Mouse (Mus musculus): ENCODE measurements at regions not wholly inside any gene's neighbourhood (a gene's known extent, or its start where the extent isn't known, plus 50 kb on each side); places are given as distances from the start of the nearest gene placed in this dataset.

DNA sequence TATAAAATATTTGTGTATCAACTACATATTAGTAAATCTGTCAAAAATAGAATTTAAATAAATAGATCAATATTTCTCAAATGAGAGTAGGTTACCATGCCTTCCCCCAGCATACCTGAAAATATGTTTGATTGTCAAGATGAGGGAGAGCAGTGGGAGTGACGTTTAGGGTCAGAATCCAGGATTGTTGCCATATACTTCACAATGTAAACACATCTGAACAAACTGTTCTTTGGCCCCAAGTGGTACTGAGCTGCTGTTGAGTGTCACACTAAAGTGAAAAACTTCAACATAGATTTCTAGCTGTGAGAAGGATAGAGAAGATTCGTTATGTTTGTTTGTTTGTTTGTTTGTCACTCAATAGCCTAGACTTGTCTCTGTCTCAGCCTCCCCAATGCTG is 75.1 kb upstream of the 5730522E02Rik start:
- ATAC-seq (replicated peaks; ENCODE audit: poor library complexity): no peak

DNA sequence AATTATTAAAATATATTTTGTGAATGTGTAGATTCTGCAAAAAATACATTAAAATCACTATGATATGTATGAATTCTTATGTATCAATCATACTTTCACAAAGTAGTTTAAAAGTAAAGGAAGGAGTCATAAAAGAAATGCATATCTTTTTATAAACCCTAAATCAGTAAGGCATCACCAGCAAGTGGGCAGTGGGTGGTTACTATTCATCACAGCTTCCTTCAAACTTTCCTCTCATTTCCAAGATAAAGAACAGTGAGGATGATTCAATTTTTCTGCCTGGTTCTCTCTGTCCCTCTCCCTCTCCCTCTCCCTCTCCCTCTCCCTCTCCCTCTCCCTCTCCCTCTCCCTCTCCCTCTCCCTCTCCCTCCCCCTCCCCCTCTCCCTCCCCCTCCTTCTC is 86.7 kb upstream of the Fancl start:
- ATAC-seq (replicated peaks; ENCODE audit: poor library complexity): no peak

DNA sequence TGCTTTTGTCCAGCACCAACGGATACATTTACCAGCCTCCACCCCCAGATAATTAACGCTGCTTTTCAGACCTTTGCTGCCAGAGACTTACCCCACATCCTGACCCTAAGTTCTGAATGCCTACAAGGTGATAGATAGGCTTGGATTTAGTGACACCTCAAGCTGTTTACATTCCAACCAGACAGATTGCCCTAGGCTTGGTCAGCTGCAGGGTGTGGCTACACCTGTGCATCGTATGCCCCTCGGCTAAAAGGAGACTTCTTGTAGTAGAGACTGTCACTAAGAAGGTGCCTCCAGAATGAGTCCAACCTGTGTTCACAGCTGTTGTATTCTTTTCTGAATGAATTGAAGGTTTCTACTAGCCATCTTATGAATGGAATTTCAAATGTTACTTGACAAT is 78.4 kb upstream of the Fancl start:
- no peak for ATAC-seq (replicated peaks; ENCODE audit: poor library complexity)

DNA sequence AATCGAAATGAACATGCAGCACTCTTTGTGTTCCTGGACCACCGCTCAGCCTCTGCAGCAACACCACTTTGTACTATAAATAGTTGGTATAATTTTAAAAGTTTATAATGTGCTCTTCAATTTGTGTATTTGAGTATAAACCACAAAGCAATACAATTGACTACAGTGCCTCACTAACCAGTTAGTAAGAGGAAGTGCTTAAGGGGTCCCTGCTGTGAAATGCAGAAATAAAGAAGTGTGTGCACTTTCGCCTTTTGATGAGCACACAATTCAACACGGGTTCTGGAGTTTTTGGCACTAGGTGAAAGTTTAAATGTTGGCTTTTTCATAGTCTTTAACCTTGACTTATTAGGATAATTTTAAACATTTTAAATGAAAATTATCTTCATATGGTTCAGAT is 54.7 kb upstream of the Fancl start:
- peak; percentile 88 for ATAC-seq (replicated peaks; ENCODE audit: poor library complexity)
